Mouse (Mus musculus) lung, adult 2 months (tissue): Measurements from ENCODE around the gene Rims3. TPM values are rescaled to one million over a fixed set of nuclear protein-coding genes. Genes with fewer than 3 reads are reported as not detected.

Experiments used
- DNase-seq: peaks from one replicate; pipeline ENCODE4 v3.0.0; 2022
- H3K4me1 ChIP-seq: fragments of 200-500 bp; 2 replicates; pipeline ENCODE4 v1.6.1; 2011; ENCODE audit warnings: low read length; ENCODE audit not compliant: control insufficient read depth, insufficient read depth
- H3K4me3 ChIP-seq: fragments of 200-500 bp; replicated peaks from 2 replicates; pipeline ENCODE3; 2011; ENCODE audit warnings: low read depth, mild to moderate bottlenecking, control low read depth, low read length; ENCODE audit errors: extremely low read depth
- CTCF ChIP-seq: fragments of 200-500 bp; IDR thresholded peaks from 2 replicates; pipeline ENCODE4 v1.5.1; 2011; ENCODE audit warnings: mild to moderate bottlenecking, low read length, control low read depth; ENCODE audit not compliant: insufficient read depth
- POLR2A ChIP-seq: fragments of 200-500 bp; IDR thresholded peaks from 2 replicates; pipeline ENCODE4 v1.6.1; 2011; ENCODE audit warnings: low read depth, mild to moderate bottlenecking, control low read depth, low read length, borderline replicate concordance; ENCODE audit errors: extremely low read depth
- WGBS: fragments of 180-500 bp; shearing (Covaris S2); methylation state at CpG from one replicate; pipeline ENCODE4 v1.1.7; 2018; 5-methylcytosine and 5-hydroxymethylcytosine counted together
- polyA plus RNA-seq: library from polyadenylated mRNA; depleted of rRNA; stranded (reverse); fragments of >200 nt; gene quantifications from 2 replicates; pipeline ENCODE4 v1.2.3, GENCODE M21; 2012; rRNA removed

The Rims3 gene
- polyA plus RNA-seq, 1 experiment: 1.4 TPM

DNA sequence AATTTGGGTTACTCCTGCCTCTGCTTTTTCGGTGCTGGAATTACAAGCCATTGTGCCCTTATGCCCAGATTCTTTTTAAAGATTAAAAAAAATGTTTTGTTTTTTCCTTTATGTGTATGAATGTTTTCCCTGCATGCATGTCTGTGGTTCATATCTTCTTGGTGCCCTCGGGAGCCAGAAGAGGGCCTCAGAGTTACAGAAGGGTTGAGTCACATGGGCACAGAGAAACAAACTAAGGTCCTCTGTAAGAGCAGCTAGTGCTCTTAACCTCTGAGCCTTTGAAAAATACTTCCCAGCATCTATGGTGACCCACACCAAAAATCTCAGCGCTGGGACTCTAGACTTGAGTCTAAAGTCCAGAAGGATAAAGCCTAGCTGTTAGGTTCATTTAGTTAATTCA lies 70.8 kb downstream of the Rims3 start:
- peaks cover 3% of the 10 kb centered on the region; the same call in 1 of the 2 replicates for H3K4me1 ChIP-seq
- H3K4me3 ChIP-seq: no peak overlapping the region
- no peak for DNase-seq
- no peak for TF ChIP-seq POLR2A
- TF ChIP-seq CTCF: 0 out of 2 replicates have a peak, but pooled peaks have one; percentile 8
- WGBS: 9% methylated on average over 3 of the region's 3 CpGs

DNA sequence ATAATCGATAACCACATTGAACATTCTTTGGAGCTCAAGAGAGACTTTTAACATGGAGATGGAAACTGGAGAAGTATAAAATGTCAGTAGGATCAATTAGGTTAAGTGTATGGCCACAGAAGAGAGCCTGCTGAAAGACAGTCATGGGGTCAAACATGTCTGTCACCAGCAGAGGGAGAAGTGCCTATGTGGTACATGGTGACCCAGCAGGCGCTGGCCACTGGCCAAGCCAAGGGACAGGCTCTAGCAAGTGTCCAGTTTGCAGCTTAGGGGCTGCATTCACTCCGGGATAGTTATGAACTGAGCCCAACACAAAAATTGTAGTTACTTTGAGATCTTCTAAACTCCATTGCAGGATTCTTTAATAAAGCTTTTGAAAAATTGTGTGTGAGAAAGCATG lies 74.1 kb downstream of the Rims3 start:
- 76% methylated on average over 3 of the region's 3 CpGs for WGBS
- TF ChIP-seq POLR2A (no peak), CTCF (0 out of 2 replicates have a peak, but pooled peaks have one; percentile 1)

DNA sequence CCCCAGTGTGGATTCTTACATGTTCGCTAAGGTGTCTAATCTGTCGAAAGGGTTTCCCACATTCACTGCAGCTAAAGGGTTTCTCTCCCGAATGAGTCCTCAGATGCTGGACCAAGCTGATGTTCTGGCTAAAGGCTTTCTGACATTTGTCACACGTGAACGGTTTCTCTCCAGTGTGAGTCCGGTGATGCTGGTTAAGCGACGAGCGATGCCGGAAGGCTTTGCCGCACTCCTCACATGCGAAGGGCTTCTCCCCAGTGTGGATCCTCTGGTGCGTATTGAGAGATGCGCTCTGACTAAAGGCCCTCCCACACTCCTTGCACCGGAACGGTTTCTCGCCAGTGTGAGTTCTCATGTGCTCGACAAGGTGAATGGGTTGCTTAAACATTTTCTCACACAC lies 76.1 kb downstream of the Rims3 start:
- TF ChIP-seq CTCF (no peak), POLR2A (no peak)

More for the DNA sequence above, 74.1 kb downstream of the Rims3 start:
- no peak for DNase-seq
- Histone ChIP-seq H3K4me3 (no peak overlapping the region), H3K4me1 (peaks cover 3% of the 10 kb centered on the region; the same call in 1 of the 2 replicates)

DNA sequence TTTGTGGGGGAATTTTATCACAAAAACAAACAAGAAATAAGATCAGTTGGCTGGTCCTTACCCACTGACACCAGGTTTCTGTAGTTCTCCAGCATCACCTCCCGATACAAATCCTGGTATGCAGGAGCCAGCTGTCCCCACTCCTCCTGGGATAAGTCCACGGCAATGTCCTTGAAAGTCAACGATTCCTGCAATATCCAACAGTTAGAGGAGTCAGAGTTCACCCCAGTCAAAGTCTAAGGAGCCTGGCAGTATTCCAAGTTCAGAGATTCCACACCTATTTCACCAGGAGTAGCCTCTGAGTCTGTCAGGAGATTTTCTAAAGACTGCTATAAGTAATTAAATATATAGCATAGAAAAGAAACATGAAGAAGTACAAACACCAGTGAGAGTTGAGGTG lies 80.4 kb downstream of the Rims3 start:
- DNase-seq: no peak
- TF ChIP-seq POLR2A (no peak), CTCF (no peak)
- WGBS: 74% methylated on average over 3 of the region's 3 CpGs
- Histone ChIP-seq H3K4me3 (no peak overlapping the region), H3K4me1 (no peaks in the 10 kb centered on the region)

More for the DNA sequence above, 76.1 kb downstream of the Rims3 start:
- Histone ChIP-seq H3K4me3 (no peak overlapping the region), H3K4me1 (no peaks in the 10 kb centered on the region)
- WGBS: 96% methylated on average over 18 of the region's 18 CpGs
- DNase-seq: no peak

Other genes starting within 250 kb of the Rims3 start
- gene Cited4, start 188.2 kb upstream of the Rims3 start, polyA plus RNA-seq: 5.8 and 9.3 TPM in 2 replicates
- gene Kcnq4, start 106.2 kb upstream of the Rims3 start, polyA plus RNA-seq: 8.2 and 8.3 TPM in 2 replicates
- 120 and 143 TPM in 2 replicates for gene Nfyc, start 23.2 kb upstream of the Rims3 start, polyA plus RNA-seq
- gene Exo5, start 70.2 kb downstream of the Rims3 start, polyA plus RNA-seq: 3.3 and 5.4 TPM in 2 replicates
- gene Zfp69, start 96.9 kb downstream of the Rims3 start, polyA plus RNA-seq: 3.5 and 4.3 TPM in 2 replicates
- 17.6 and 24.9 TPM in 2 replicates for gene Smap2, start 162.4 kb downstream of the Rims3 start, polyA plus RNA-seq
- 0.30 TPM in 1 of 2 replicates, not detected in the other for gene Col9a2, start 184.6 kb downstream of the Rims3 start, polyA plus RNA-seq
- gene Zmpste24, start 243.4 kb downstream of the Rims3 start, polyA plus RNA-seq: 17.6 and 23.1 TPM in 2 replicates